Mouse (Mus musculus): ENCODE results near the gene 1700029P11Rik.

1700029P11Rik gene

GRCm38 (mm10) chr15:82014745-82015391, 34.5 kb downstream of the 1700029P11Rik start:
- DNase-seq (ENCODE audit: low spot score): no peak

- DNase-seq (ENCODE audit: low spot score): peak; percentile 40
Observed at GRCm38 (mm10) chr15:82015392-82016100, 35.2 kb downstream of the 1700029P11Rik start.

- DNase-seq (ENCODE audit: low spot score): peak; percentile 99
Observed at GRCm38 (mm10) chr15:82016101-82016808, 35.9 kb downstream of the 1700029P11Rik start.

- no peak for DNase-seq (ENCODE audit: low spot score)
Observed at GRCm38 (mm10) chr15:82016830-82017229, 36.5 kb downstream of the 1700029P11Rik start.

GRCm38 (mm10) chr15:82017461-82017860, 37.1 kb downstream of the 1700029P11Rik start:
- DNase-seq (ENCODE audit: low spot score): no peak

GRCm38 (mm10) chr15:82019288-82019687, 38.9 kb downstream of the 1700029P11Rik start:
- no peak for DNase-seq (ENCODE audit: low spot score)

- DNase-seq (ENCODE audit: low spot score): no peak
Observed at GRCm38 (mm10) chr15:82022535-82023088, 42.3 kb downstream of the 1700029P11Rik start.

- DNase-seq (ENCODE audit: low spot score): no peak
Observed at GRCm38 (mm10) chr15:82023965-82024635, 43.8 kb downstream of the 1700029P11Rik start.

- no peak for DNase-seq (ENCODE audit: low spot score)
Observed at GRCm38 (mm10) chr15:82027276-82027675, 46.9 kb downstream of the 1700029P11Rik start.

- DNase-seq (ENCODE audit: low spot score): no peak
Observed at GRCm38 (mm10) chr15:82027726-82028125, 47.4 kb downstream of the 1700029P11Rik start.

Measured in layer of hippocampus, adult 11-12 months (tissue).